In the genomic region with DNA sequence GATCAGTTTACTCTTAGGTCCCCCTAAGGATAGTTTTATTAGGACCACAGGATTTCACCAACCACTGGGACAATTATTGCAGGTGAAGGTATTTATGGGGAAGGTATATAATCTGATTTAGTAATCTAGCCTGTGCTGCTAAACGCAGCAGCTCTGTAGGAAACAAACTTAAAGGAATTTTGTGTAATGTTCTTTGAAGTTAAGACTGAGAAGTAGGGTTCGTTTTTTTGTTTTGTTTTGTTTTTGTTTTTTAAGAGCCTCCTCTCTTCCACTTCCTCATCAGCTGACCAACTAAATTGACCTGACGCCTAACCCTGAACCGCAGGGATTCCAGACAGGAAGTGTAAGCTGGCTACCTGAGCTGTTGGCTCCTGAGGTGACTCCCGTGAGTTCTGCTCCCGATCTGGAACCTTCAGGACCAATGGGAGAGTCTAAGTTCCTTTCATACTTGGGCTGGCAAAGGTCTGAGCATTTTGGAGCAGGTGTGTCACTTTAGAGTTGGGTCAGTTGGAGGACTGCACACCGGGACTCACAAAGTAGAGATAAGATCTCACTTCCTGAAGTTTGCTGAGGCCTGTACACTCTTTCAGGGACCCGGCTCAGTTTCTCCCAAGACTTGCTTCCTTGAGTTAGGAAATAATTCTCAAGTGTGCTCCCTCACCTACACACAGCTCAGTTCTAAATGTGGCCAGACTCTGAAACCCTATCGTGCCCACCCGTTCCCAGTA, we compare ENCODE assay signal across 24 mouse cellular contexts. TPM values are rescaled to one million over a fixed set of nuclear protein-coding genes. Genes with fewer than 3 reads are reported as not detected.
DNase-seq lines count a peak whose midpoint lies in the region; ATAC-seq and TF ChIP-seq lines count a peak whose summit lies in the region.
"Had no signal": no experiment of that assay in that cellular context is flagged by ENCODE, and none has a peak within 500 bp of the region (broad histone marks: within the 10 kb centered on the region; RNA-seq: fewer than 3 reads in every experiment).

No protein-coding gene starts in this region.

- 3% methylated on average over 10 of the region's 10 CpGs for WGBS in hindbrain, embryonic 11.5 days
- 4% methylated on average over 10 of the region's 10 CpGs for WGBS in hindbrain, postnatal 0 days
- WGBS in embryonic facial prominence, embryonic 15.5 days = 11% methylated on average over 10 of the region's 10 CpGs
- 15% methylated on average over 10 of the region's 10 CpGs for WGBS in forebrain, postnatal 0 days
- WGBS in lung, adult 2 months = 8% methylated on average over 10 of the region's 10 CpGs

- no peaks in the 10 kb centered on the region for H3K9me3 ChIP-seq in hindbrain, embryonic 11.5 days (ENCODE audit: control insufficient read depth, low read length)
- no peaks in the 10 kb centered on the region for H3K9me3 ChIP-seq in hindbrain, postnatal 0 days (ENCODE audit: low read length)
- H3K9me3 ChIP-seq in MEL (replicated peaks; ENCODE audit: insufficient read depth, low read length) = no peaks in the 10 kb centered on the region
- no peaks in the 10 kb centered on the region for H3K9me3 ChIP-seq in embryonic facial prominence, embryonic 15.5 days (replicated peaks)
- no peaks in the 10 kb centered on the region for H3K9me3 ChIP-seq in forebrain, postnatal 0 days (ENCODE audit: low read length)
- H3K9me3 ChIP-seq: heart, embryonic 12.5 days; kidney, embryonic 15.5 days; liver, embryonic 12.5 days; lung, embryonic 15.5 days had no signal

- peaks cover 87% of the 10 kb centered on the region for H3K27me3 ChIP-seq in hindbrain, embryonic 11.5 days (ENCODE audit: control insufficient read depth, insufficient read depth, low read length)
- peaks cover 87% of the 10 kb centered on the region for H3K27me3 ChIP-seq in hindbrain, postnatal 0 days (ENCODE audit: insufficient read depth, low read length)
- no peaks in the 10 kb centered on the region for H3K27me3 ChIP-seq in MEL (ENCODE audit: control insufficient read depth in 1 of 2, insufficient read depth in 2 of 2, low read length in 2 of 2)
- H3K27me3 ChIP-seq in embryonic facial prominence, embryonic 15.5 days = peaks cover 90% of the 10 kb centered on the region
- H3K27me3 ChIP-seq in forebrain, postnatal 0 days (ENCODE audit: insufficient read depth, low read length) = peaks cover 44% of the 10 kb centered on the region

- peaks cover 6% of the 10 kb centered on the region for H3K4me1 ChIP-seq in hindbrain, embryonic 11.5 days (replicated peaks; ENCODE audit: control insufficient read depth, insufficient read depth, low read length)
- no peaks in the 10 kb centered on the region for H3K4me1 ChIP-seq in hindbrain, postnatal 0 days (ENCODE audit: insufficient read depth, low read length)
- H3K4me1 ChIP-seq in MEL (ENCODE audit: control insufficient read depth in 1 of 2, insufficient read depth in 2 of 2, low read length in 2 of 2) = peaks cover 14 to 20% of the 10 kb centered on the region in 2 experiments
- H3K4me1 ChIP-seq in embryonic facial prominence, embryonic 15.5 days = peaks cover 28% of the 10 kb centered on the region
- peaks cover 3% of the 10 kb centered on the region; the same call in 1 of the 2 replicates for H3K4me1 ChIP-seq in forebrain, postnatal 0 days (ENCODE audit: insufficient read depth)
- peaks cover 10% of the 10 kb centered on the region for H3K4me1 ChIP-seq in lung, adult 2 months (ENCODE audit: control insufficient read depth, insufficient read depth, low read length)

- no peaks in the 10 kb centered on the region for H3K36me3 ChIP-seq in hindbrain, embryonic 11.5 days (ENCODE audit: control insufficient read depth, insufficient read depth, low read length)
- no peaks in the 10 kb centered on the region for H3K36me3 ChIP-seq in hindbrain, postnatal 0 days (ENCODE audit: insufficient read depth, low read length)
- H3K36me3 ChIP-seq in MEL (ENCODE audit: control insufficient read depth in 1 of 2, insufficient read depth in 2 of 2, low read length in 2 of 2) = peaks cover 0 to 25% of the 10 kb centered on the region in 2 experiments; a peak in 2 of 4 replicates
- no peaks in the 10 kb centered on the region for H3K36me3 ChIP-seq in embryonic facial prominence, embryonic 15.5 days
- H3K36me3 ChIP-seq in forebrain, postnatal 0 days (ENCODE audit: insufficient read depth) = no peaks in the 10 kb centered on the region
- H3K36me3 ChIP-seq: heart, embryonic 12.5 days; kidney, embryonic 15.5 days; liver, embryonic 12.5 days; lung, embryonic 15.5 days had no signal

- H3K79me2 ChIP-seq in MEL (ENCODE audit: control insufficient read depth, insufficient read depth, low read length, poor library complexity) = peaks cover 6% of the 10 kb centered on the region; the same call in 1 of the 2 replicates

- TF ChIP-seq EP300 in MEL (IDR thresholded peaks at IDR 0.05; ENCODE audit: low read depth in 1 of 2, low read length in 2 of 2) = peak in 1 of 2 experiments; percentile 19; a peak in 1 of 4 replicates

- TF ChIP-seq RAD21 in MEL (IDR thresholded peaks at IDR 0.05; ENCODE audit: low read depth, low read length) = no peak

- DNase-seq in hindbrain, embryonic 11.5 days (ENCODE audit: low spot score) = peak; percentile 43
- DNase-seq in hindbrain, postnatal 0 days (ENCODE audit: low spot score) = no peak
- DNase-seq in MEL (ENCODE audit: low read depth, low spot score) = peak; percentile 66
- no peak for DNase-seq in forebrain, postnatal 0 days
- DNase-seq in lung, adult 2 months = no peak
- DNase-seq in right cerebral cortex, adult 18-20 months = no peak
- DNase-seq in frontal cortex, postnatal 36 days (ENCODE audit: low spot score in 2 of 2) = no peak
- DNase-seq: adrenal gland, postnatal 10 days; cerebellum, adult 11-12 months; thymus, adult 2 months had no signal

- H3K4me3 ChIP-seq in hindbrain, embryonic 11.5 days (ENCODE audit: low read depth, low read length) = no peak overlapping the region
- no peak overlapping the region for H3K4me3 ChIP-seq in hindbrain, postnatal 0 days (ENCODE audit: low read length)
- peak overlapping the region; percentile 87 to 93 for H3K4me3 ChIP-seq in MEL (ENCODE audit: control insufficient read depth in 1 of 2, insufficient read depth in 1 of 2, low read depth in 2 of 2, low read length in 2 of 2)
- H3K4me3 ChIP-seq in embryonic facial prominence, embryonic 15.5 days (replicated peaks) = peak overlapping the region; percentile 4; the same call in 1 of the 2 replicates
- peak overlapping the region; percentile 47 for H3K4me3 ChIP-seq in forebrain, postnatal 0 days (ENCODE audit: low read depth, low read length)
- H3K4me3 ChIP-seq in lung, adult 2 months (replicated peaks; ENCODE audit: extremely low read depth, low read depth, low read length) = no peak overlapping the region
- H3K4me3 ChIP-seq: erythroblast, embryonic 14.5 days; heart, embryonic 12.5 days; layer of hippocampus, adult 2 months; left cerebral cortex, adult 2 months; liver, embryonic 12.5 days; lung, embryonic 15.5 days; myocyte had no signal

- H3K4me2 ChIP-seq in hindbrain, embryonic 11.5 days (replicated peaks; ENCODE audit: low read depth, low read length) = no peak overlapping the region
- H3K4me2 ChIP-seq in hindbrain, postnatal 0 days (ENCODE audit: low read depth, low read length) = no peak overlapping the region
- H3K4me2 ChIP-seq in embryonic facial prominence, embryonic 15.5 days (replicated peaks) = no peak overlapping the region
- peak overlapping the region; percentile 63 for H3K4me2 ChIP-seq in forebrain, postnatal 0 days (ENCODE audit: low read depth)
- H3K4me2 ChIP-seq: heart, embryonic 12.5 days; kidney, embryonic 15.5 days; liver, embryonic 12.5 days; lung, embryonic 15.5 days had no signal

- no peak for TF ChIP-seq CTCF in hindbrain, postnatal 0 days (IDR thresholded peaks at IDR 0.05; ENCODE audit: low read depth)
- TF ChIP-seq CTCF in MEL (IDR thresholded peaks at IDR 0.05 in 2 of 3, conservative IDR thresholded peaks at IDR 0.05 in 1 of 3; ENCODE audit: control insufficient read depth in 1 of 3, insufficient read depth in 1 of 3, low read depth in 2 of 3, low read length in 3 of 3, poor library complexity in 1 of 3, severe bottlenecking in 1 of 3) = no peak
- no peak for TF ChIP-seq CTCF in forebrain, postnatal 0 days (IDR thresholded peaks at IDR 0.05; ENCODE audit: low read depth)
- TF ChIP-seq CTCF in lung, adult 2 months (IDR thresholded peaks at IDR 0.05; ENCODE audit: insufficient read depth, low read length) = no peak

- TF ChIP-seq POLR2A in MEL (IDR thresholded peaks at IDR 0.05; ENCODE audit: control insufficient read depth in 1 of 2, insufficient read depth in 1 of 2, low read depth in 1 of 2, low read length in 2 of 2, poor library complexity in 1 of 2) = 0 out of 4 replicates have a peak, but pooled peaks of 1 of the 2 experiments have one; percentile 5
- TF ChIP-seq POLR2A in lung, adult 2 months (IDR thresholded peaks at IDR 0.05; ENCODE audit: borderline replicate concordance, extremely low read depth, low read depth, low read length) = no peak

- ATAC-seq in hindbrain, embryonic 11.5 days (ENCODE audit: low FRiP score) = no peak
- ATAC-seq in hindbrain, postnatal 0 days = no peak
- no peak for ATAC-seq in embryonic facial prominence, embryonic 15.5 days (ENCODE audit: insufficient number of reproducible peaks, low FRiP score, low TSS enrichment, low read depth)
- no peak for ATAC-seq in forebrain, postnatal 0 days
- ATAC-seq: intestine, embryonic 16.5 days; liver, embryonic 12.5 days had no signal

- H3K9ac ChIP-seq in hindbrain, embryonic 11.5 days (ENCODE audit: low read depth, low read length) = no peak overlapping the region
- H3K9ac ChIP-seq in hindbrain, postnatal 0 days (replicated peaks; ENCODE audit: low read length) = no peak overlapping the region
- H3K9ac ChIP-seq in MEL (ENCODE audit: control insufficient read depth, low read depth, low read length, poor library complexity, severe bottlenecking) = peak overlapping the region; percentile 90
- no peak overlapping the region for H3K9ac ChIP-seq in embryonic facial prominence, embryonic 15.5 days
- H3K9ac ChIP-seq in forebrain, postnatal 0 days = peak overlapping the region; percentile 51
- H3K9ac ChIP-seq: heart, embryonic 12.5 days; kidney, embryonic 15.5 days; liver, embryonic 12.5 days; lung, embryonic 15.5 days had no signal

- H3K27ac ChIP-seq in hindbrain, embryonic 11.5 days (ENCODE audit: low read depth, low read length) = no peak overlapping the region
- no peak overlapping the region for H3K27ac ChIP-seq in hindbrain, postnatal 0 days
- H3K27ac ChIP-seq in MEL (ENCODE audit: control insufficient read depth, low read depth, low read length) = peak overlapping the region; percentile 60
- no peak overlapping the region for H3K27ac ChIP-seq in embryonic facial prominence, embryonic 15.5 days (replicated peaks)
- peak overlapping the region; percentile 92 for H3K27ac ChIP-seq in forebrain, postnatal 0 days (ENCODE audit: low read depth, low read length)
- H3K27ac ChIP-seq: kidney, embryonic 15.5 days; layer of hippocampus, adult 2 months; left cerebral cortex, adult 2 months; liver, embryonic 12.5 days; lung, embryonic 15.5 days; macrophage had no signal

RNA-seq across cellular contexts. Expression of a gene that starts 1.2 kb away (rescaled TPM):
- polyA plus RNA-seq in hindbrain, embryonic 11.5 days (2014; fragmentation: Nextera tagmentation; extraction: Ambion mirVana) = 1.6 and 2.1 TPM in 2 replicates
- total RNA-seq in hindbrain, postnatal 0 days (2014; rRNA removed) = 2.5 and 3.5 TPM in 2 replicates
- polyA plus RNA-seq in hindbrain, postnatal 0 days (2015; fragmentation: Nextera tagmentation; extraction: Ambion mirVana) = not detected in 2 replicates
- 3.4 and 3.7 TPM in 2 replicates for total RNA-seq in MEL (2012; rRNA removed)
- 10 to 100 TPM in 1 of 2 experiments, not detected in 1; 11.8 TPM for polyA plus RNA-seq in MEL (2012; ENCODE audit: insufficient read depth in 1 of 2, insufficient read length in 2 of 2, low read depth in 1 of 2, low replicate concordance in 2 of 2, missing spikeins in 1 of 2)
- polyA plus RNA-seq in embryonic facial prominence, embryonic 15.5 days (2015; fragmentation: Nextera tagmentation; extraction: Ambion mirVana) = 9.7 and 12.5 TPM in 2 replicates
- total RNA-seq in forebrain, postnatal 0 days (2014; rRNA removed) = 73.5 and 80.2 TPM in 2 replicates
- polyA plus RNA-seq in forebrain, postnatal 0 days (2015; fragmentation: Nextera tagmentation; extraction: Ambion mirVana) = 105 and 139 TPM in 2 replicates
- 0.29 and 0.43 TPM in 2 replicates for polyA plus RNA-seq in lung, adult 2 months (2012; rRNA removed)
- polyA plus RNA-seq: gonadal fat pad, adult 2 months; macrophage had no signal

RNA-seq across cellular contexts. Expression of a gene that starts 19.8 kb away (rescaled TPM):
- polyA plus RNA-seq in hindbrain, embryonic 11.5 days (2014; fragmentation: Nextera tagmentation; extraction: Ambion mirVana) = 1.9 and 2.2 TPM in 2 replicates
- 0.97 TPM in 1 of 2 replicates, not detected in the other for total RNA-seq in hindbrain, postnatal 0 days (2014; rRNA removed)
- polyA plus RNA-seq in hindbrain, postnatal 0 days (2015; fragmentation: Nextera tagmentation; extraction: Ambion mirVana) = 0.21 and 0.26 TPM in 2 replicates
- not detected in 2 replicates for total RNA-seq in MEL (2012; rRNA removed)
- polyA plus RNA-seq in MEL (2012; ENCODE audit: insufficient read depth in 1 of 2, insufficient read length in 2 of 2, low read depth in 1 of 2, low replicate concordance in 2 of 2, missing spikeins in 1 of 2) = not detected
- polyA plus RNA-seq in embryonic facial prominence, embryonic 15.5 days (2015; fragmentation: Nextera tagmentation; extraction: Ambion mirVana) = 6.2 and 8.5 TPM in 2 replicates
- 19.3 and 28.1 TPM in 2 replicates for total RNA-seq in forebrain, postnatal 0 days (2014; rRNA removed)
- 40.0 and 43.1 TPM in 2 replicates for polyA plus RNA-seq in forebrain, postnatal 0 days (2015; fragmentation: Nextera tagmentation; extraction: Ambion mirVana)
- 0.04 TPM in 1 of 2 replicates, not detected in the other for polyA plus RNA-seq in lung, adult 2 months (2012; rRNA removed)
- total RNA-seq: heart, postnatal 36 days; neutrophil, adult 5-6 weeks had no signal
- polyA plus RNA-seq: gonadal fat pad, adult 2 months; macrophage had no signal

Comparison
In these comparisons a context has a peak if more than half of its experiments do, and no peak if none do; other contexts are left out.
1. DNase-seq: peak in hindbrain, embryonic 11.5 days (single experiment) and MEL (single experiment); none in hindbrain, postnatal 0 days (single experiment), forebrain, postnatal 0 days (single experiment), lung, adult 2 months (single experiment), right cerebral cortex, adult 18-20 months (single experiment) and frontal cortex, postnatal 36 days (0 of 2).
2. H3K27ac ChIP-seq: peak in MEL (single experiment) and forebrain, postnatal 0 days (single experiment); none in hindbrain, embryonic 11.5 days (single experiment), hindbrain, postnatal 0 days (single experiment) and embryonic facial prominence, embryonic 15.5 days (single experiment).
3. H3K4me3 ChIP-seq: peak in MEL (2 of 2), embryonic facial prominence, embryonic 15.5 days (single experiment) and forebrain, postnatal 0 days (single experiment); none in hindbrain, embryonic 11.5 days (single experiment), hindbrain, postnatal 0 days (single experiment) and lung, adult 2 months (single experiment).
4. H3K9ac ChIP-seq: peak in MEL (single experiment) and forebrain, postnatal 0 days (single experiment); none in hindbrain, embryonic 11.5 days (single experiment), hindbrain, postnatal 0 days (single experiment) and embryonic facial prominence, embryonic 15.5 days (single experiment).